Mouse (Mus musculus): ENCODE measurements around the gene Il17ra. TPM values are rescaled to one million over a fixed set of nuclear protein-coding genes. Genes with fewer than 3 reads are reported as not detected.

Gene Il17ra
- 41.0 TPM for polyA plus RNA-seq (2017; shearing (Covaris generic))

GRCm38 (mm10) chr6:120463086-120463871 is at the start of gene Il17ra:
Gene Il17ra (plus strand): TSS chr6:120463247.

DNA sequence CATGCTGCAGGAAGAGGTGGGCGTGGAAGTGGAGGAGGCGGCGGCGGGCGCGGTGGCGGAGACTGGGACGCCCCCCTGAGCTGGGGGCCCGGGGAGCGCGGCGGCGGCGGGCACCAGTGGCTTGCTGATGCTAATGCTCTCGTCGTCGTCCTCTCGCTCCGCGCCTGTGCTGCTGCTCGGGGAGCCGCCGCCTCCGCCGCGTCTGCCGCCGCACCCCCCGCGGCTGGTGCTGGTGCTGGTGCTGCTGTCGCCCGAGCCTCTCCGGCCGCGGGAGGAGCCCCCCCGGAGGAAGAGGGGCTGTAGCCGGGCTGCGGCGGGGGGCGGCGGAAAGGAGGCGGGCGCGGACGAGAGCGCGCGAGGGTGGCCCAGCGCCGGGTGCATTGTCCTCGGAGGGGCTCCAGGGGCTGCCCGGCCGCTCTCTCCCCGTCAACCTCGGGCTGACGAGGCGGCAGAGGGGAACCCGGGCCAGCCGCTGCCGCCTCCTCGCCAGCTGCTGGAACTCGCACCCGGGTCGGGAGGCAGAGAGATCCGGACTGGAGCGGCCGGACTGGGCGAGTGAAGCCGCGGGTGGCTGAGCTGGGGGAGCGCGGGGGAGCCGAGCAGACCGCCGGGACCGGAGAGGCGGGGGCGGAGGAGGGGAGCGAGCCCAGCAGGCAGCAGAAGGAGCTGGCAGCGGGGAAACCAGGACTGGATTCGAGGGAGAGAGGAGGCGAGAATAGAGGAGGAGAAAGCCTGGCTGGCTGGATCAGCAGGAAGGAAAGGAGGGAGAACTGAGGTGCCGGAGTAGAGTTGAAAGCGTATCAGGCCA is 30.5 kb downstream of the Il17ra start, which contains the start of gene Tmem121b:
Gene Tmem121b (minus strand): TSS at position 434 of the 808 bp plus-strand sequence.

GRCm38 (mm10) chr6:120531020-120531965 is 68.2 kb downstream of the Il17ra start, which contains the start of gene Hdhd5:
Gene Hdhd5 (minus strand): TSS chr6:120531319.

Other genes starting within 250 kb of the Il17ra start
- not detected for gene D330020A13Rik, start 168.9 kb upstream of the Il17ra start, polyA plus RNA-seq (2017; shearing (Covaris generic))
- not detected for gene B4galnt3, start 168.7 kb upstream of the Il17ra start, polyA plus RNA-seq (2017; shearing (Covaris generic))
- gene Kdm5a, start 99.1 kb upstream of the Il17ra start, polyA plus RNA-seq (2017; shearing (Covaris generic)): 111 TPM
- gene Ccdc77, start 98.9 kb upstream of the Il17ra start, polyA plus RNA-seq (2017; shearing (Covaris generic)): 10.9 TPM
- 1.4 TPM for gene Tmem121b, start 30.6 kb downstream of the Il17ra start, polyA plus RNA-seq (2017; shearing (Covaris generic))
- 80.5 TPM for gene Hdhd5, start 68.1 kb downstream of the Il17ra start, polyA plus RNA-seq (2017; shearing (Covaris generic))
- gene Cecr2, start 203.1 kb downstream of the Il17ra start, polyA plus RNA-seq (2017; shearing (Covaris generic)): 0.28 TPM